ENCODE assay signal across 10 mouse cellular contexts in genomic region chr10:25371915-25372371, GRCm38 (mm10). TPM values are rescaled to one million over a fixed set of nuclear protein-coding genes. Genes with fewer than 3 reads are reported as not detected.
DNase-seq lines count a peak whose midpoint lies in the region; ATAC-seq and TF ChIP-seq lines count a peak whose summit lies in the region.
"Had no signal": no experiment of that assay in that cellular context is flagged by ENCODE, and none has a peak within 500 bp of the region (broad histone marks: within the 10 kb centered on the region; RNA-seq: fewer than 3 reads in every experiment).

No protein-coding gene starts in this region.

- TF ChIP-seq CTCF in stomach, postnatal 0 days (IDR thresholded peaks at IDR 0.05; ENCODE audit: low read depth): no peak

- H3K4me2 ChIP-seq in midbrain, embryonic 11.5 days: no peak overlapping the region
- no peak overlapping the region for H3K4me2 ChIP-seq in midbrain, embryonic 15.5 days
- peak overlapping the region; percentile 33 for H3K4me2 ChIP-seq in hindbrain, embryonic 16.5 days (ENCODE audit: low read length)
- peak overlapping the region; percentile 12; the same call in 1 of the 2 replicates for H3K4me2 ChIP-seq in stomach, postnatal 0 days (replicated peaks; ENCODE audit: low read depth)

- H3K27me3 ChIP-seq in heart, embryonic 10.5 days (ENCODE audit: insufficient read depth, poor library complexity, severe bottlenecking): no peaks in the 10 kb centered on the region
- H3K27me3 ChIP-seq in midbrain, embryonic 11.5 days (ENCODE audit: control insufficient read depth, insufficient read depth, low read length): no peaks in the 10 kb centered on the region
- H3K27me3 ChIP-seq in midbrain, embryonic 15.5 days (replicated peaks): no peaks in the 10 kb centered on the region
- H3K27me3 ChIP-seq in hindbrain, embryonic 16.5 days (replicated peaks; ENCODE audit: control insufficient read depth, insufficient read depth, low read length): no peaks in the 10 kb centered on the region
- no peaks in the 10 kb centered on the region for H3K27me3 ChIP-seq in stomach, postnatal 0 days (ENCODE audit: control insufficient read depth, insufficient read depth, low read length)

- peak; percentile 24 for DNase-seq in heart, embryonic 10.5 days (ENCODE audit: low spot score)
- no peak for DNase-seq in heart, postnatal 36 days
- DNase-seq in midbrain, embryonic 11.5 days (ENCODE audit: low spot score, missing footprints): peak; percentile 81
- no peak for DNase-seq in stomach, postnatal 0 days (ENCODE audit: low spot score)
- DNase-seq in thymus, postnatal 10 days (ENCODE audit: low spot score in 2 of 2): no peak
- DNase-seq in gastrocnemius, postnatal 4 days (ENCODE audit: low spot score in 2 of 2): no peak
- DNase-seq: right cerebral cortex, adult 18-20 months; thymus, postnatal 25 days had no signal

- 0 out of 2 replicates have a peak overlapping the region, but pooled peaks have one; percentile 11 for H3K27ac ChIP-seq in heart, embryonic 10.5 days
- H3K27ac ChIP-seq in midbrain, embryonic 11.5 days (ENCODE audit: low read depth, low read length): no peak overlapping the region
- H3K27ac ChIP-seq in midbrain, embryonic 15.5 days: no peak overlapping the region
- no peak overlapping the region for H3K27ac ChIP-seq in hindbrain, embryonic 16.5 days (ENCODE audit: low read depth, low read length)
- no peak overlapping the region for H3K27ac ChIP-seq in stomach, postnatal 0 days (replicated peaks)

- WGBS in heart, embryonic 10.5 days: 35% methylated on average over 3 of the region's 3 CpGs
- WGBS in midbrain, embryonic 11.5 days: 25% methylated on average over 3 of the region's 3 CpGs
- 18% methylated on average over 3 of the region's 3 CpGs for WGBS in midbrain, embryonic 15.5 days
- 16% methylated on average over 3 of the region's 3 CpGs for WGBS in hindbrain, embryonic 16.5 days
- WGBS in stomach, postnatal 0 days: 11% methylated on average over 3 of the region's 3 CpGs

- peaks cover 50% of the 10 kb centered on the region for H3K4me1 ChIP-seq in heart, embryonic 10.5 days
- peaks cover 10% of the 10 kb centered on the region for H3K4me1 ChIP-seq in midbrain, embryonic 11.5 days (ENCODE audit: control insufficient read depth, insufficient read depth, low read length)
- 0 out of 2 replicates have a peak, but pooled peaks cover 4% of the 10 kb centered on the region for H3K4me1 ChIP-seq in midbrain, embryonic 15.5 days
- peaks cover 6% of the 10 kb centered on the region for H3K4me1 ChIP-seq in hindbrain, embryonic 16.5 days (ENCODE audit: control insufficient read depth, insufficient read depth, low read depth, low read length)
- H3K4me1 ChIP-seq in stomach, postnatal 0 days (replicated peaks; ENCODE audit: control insufficient read depth, insufficient read depth): no peaks in the 10 kb centered on the region; the same call in 1 of the 2 replicates

- intact Hi-C loops in heart, postnatal 36 days (cut with DNase I): no loop called here

- H3K36me3 ChIP-seq in heart, embryonic 10.5 days: peaks cover 1% of the 10 kb centered on the region; the same call in 1 of the 2 replicates
- no peaks in the 10 kb centered on the region for H3K36me3 ChIP-seq in midbrain, embryonic 11.5 days (ENCODE audit: control insufficient read depth, insufficient read depth, low read length)
- no peaks in the 10 kb centered on the region for H3K36me3 ChIP-seq in midbrain, embryonic 15.5 days (replicated peaks)
- no peaks in the 10 kb centered on the region for H3K36me3 ChIP-seq in hindbrain, embryonic 16.5 days (ENCODE audit: control insufficient read depth, insufficient read depth, low read length)
- no peaks in the 10 kb centered on the region for H3K36me3 ChIP-seq in stomach, postnatal 0 days (ENCODE audit: control insufficient read depth, insufficient read depth, low read length)

- no peaks in the 10 kb centered on the region for H3K9me3 ChIP-seq in heart, embryonic 10.5 days
- no peaks in the 10 kb centered on the region for H3K9me3 ChIP-seq in midbrain, embryonic 11.5 days (ENCODE audit: control insufficient read depth, low read length)
- H3K9me3 ChIP-seq in midbrain, embryonic 15.5 days: no peaks in the 10 kb centered on the region
- no peaks in the 10 kb centered on the region for H3K9me3 ChIP-seq in hindbrain, embryonic 16.5 days (ENCODE audit: control insufficient read depth, low read length)
- no peaks in the 10 kb centered on the region for H3K9me3 ChIP-seq in stomach, postnatal 0 days (ENCODE audit: control insufficient read depth, low read length)

- H3K4me3 ChIP-seq in heart, embryonic 10.5 days: no peak overlapping the region
- no peak overlapping the region for H3K4me3 ChIP-seq in midbrain, embryonic 11.5 days (ENCODE audit: low read depth, low read length)
- no peak overlapping the region for H3K4me3 ChIP-seq in midbrain, embryonic 15.5 days
- H3K4me3 ChIP-seq in hindbrain, embryonic 16.5 days (ENCODE audit: low read length): no peak overlapping the region
- H3K4me3 ChIP-seq in stomach, postnatal 0 days (ENCODE audit: low read depth, low read length): no peak overlapping the region

- TF ChIP-seq EP300 in stomach, postnatal 0 days (optimal IDR thresholded peaks at IDR 0.05): no peak

- ATAC-seq in midbrain, embryonic 11.5 days (ENCODE audit: low FRiP score): no peak
- no peak for ATAC-seq in midbrain, embryonic 15.5 days (replicated peaks)
- peak; percentile 42; the same call in 1 of the 2 replicates for ATAC-seq in hindbrain, embryonic 16.5 days
- no peak for ATAC-seq in stomach, postnatal 0 days (ENCODE audit: low FRiP score, low TSS enrichment)

- H3K9ac ChIP-seq in midbrain, embryonic 11.5 days (ENCODE audit: low read length): no peak overlapping the region
- H3K9ac ChIP-seq in midbrain, embryonic 15.5 days: no peak overlapping the region
- no peak overlapping the region for H3K9ac ChIP-seq in hindbrain, embryonic 16.5 days (ENCODE audit: low read depth, low read length)
- H3K9ac ChIP-seq in stomach, postnatal 0 days (ENCODE audit: low read length): no peak overlapping the region

RNA-seq across cellular contexts. Expression of gene Epb41l2, which starts 12.3 kb away (rescaled TPM):
- 55.6 and 60.0 TPM in 2 replicates for polyA plus RNA-seq in heart, embryonic 10.5 days (2016; fragmentation: Nextera tagmentation; extraction: Ambion mirVana)
- total RNA-seq in heart, postnatal 36 days (2021): 10 to 100 TPM; 42.0 to 55.8 TPM
- polyA plus RNA-seq in midbrain, embryonic 11.5 days (2014; fragmentation: Nextera tagmentation; extraction: Ambion mirVana): 39.4 and 40.8 TPM in 2 replicates
- 25.4 and 27.7 TPM in 2 replicates for polyA plus RNA-seq in midbrain, embryonic 15.5 days (2015; fragmentation: Nextera tagmentation; extraction: Ambion mirVana)
- polyA plus RNA-seq in hindbrain, embryonic 16.5 days (2015; fragmentation: Nextera tagmentation; extraction: Ambion mirVana): 30.0 and 35.1 TPM in 2 replicates
- 18.2 and 19.3 TPM in 2 replicates for polyA plus RNA-seq in stomach, postnatal 0 days (2015; fragmentation: Nextera tagmentation; extraction: Ambion mirVana)
- 100 to 1,000 TPM; 169 to 187 TPM for total RNA-seq in gastrocnemius, postnatal 4 days (2021)

Comparison
In these comparisons a context has a peak if more than half of its experiments do, and no peak if none do; other contexts are left out.
1. DNase-seq: peak in heart, embryonic 10.5 days (single experiment) and midbrain, embryonic 11.5 days (single experiment); none in heart, postnatal 36 days (0 of 2), stomach, postnatal 0 days (single experiment), thymus, postnatal 10 days (0 of 2) and gastrocnemius, postnatal 4 days (0 of 2).
2. H3K4me2 ChIP-seq: peak in hindbrain, embryonic 16.5 days (single experiment) and stomach, postnatal 0 days (single experiment); none in midbrain, embryonic 11.5 days (single experiment) and midbrain, embryonic 15.5 days (single experiment).